Mouse (Mus musculus) lung, adult 2 months (tissue): Measurements from ENCODE around the gene Cenpa. TPM values are rescaled to one million over a fixed set of nuclear protein-coding genes. Genes with fewer than 3 reads are reported as not detected.
A peak's percentile ranks its signal among the peaks of the same experiment; 100 is the strongest.

Experiments used
- DNase-seq: peaks from one replicate; pipeline ENCODE4 v3.0.0; 2022
- H3K4me1 ChIP-seq: fragments of 200-500 bp; 2 replicates; pipeline ENCODE4 v1.6.1; 2011; ENCODE audit warnings: low read length; ENCODE audit not compliant: control insufficient read depth, insufficient read depth
- H3K4me3 ChIP-seq: fragments of 200-500 bp; replicated peaks from 2 replicates; pipeline ENCODE3; 2011; ENCODE audit warnings: low read depth, mild to moderate bottlenecking, control low read depth, low read length; ENCODE audit errors: extremely low read depth
- CTCF ChIP-seq: fragments of 200-500 bp; IDR thresholded peaks from 2 replicates; pipeline ENCODE4 v1.5.1; 2011; ENCODE audit warnings: mild to moderate bottlenecking, low read length, control low read depth; ENCODE audit not compliant: insufficient read depth
- POLR2A ChIP-seq: fragments of 200-500 bp; IDR thresholded peaks from 2 replicates; pipeline ENCODE4 v1.6.1; 2011; ENCODE audit warnings: low read depth, mild to moderate bottlenecking, control low read depth, low read length, borderline replicate concordance; ENCODE audit errors: extremely low read depth
- WGBS: fragments of 180-500 bp; shearing (Covaris S2); methylation state at CpG from one replicate; pipeline ENCODE4 v1.1.7; 2018; 5-methylcytosine and 5-hydroxymethylcytosine counted together
- polyA plus RNA-seq: library from polyadenylated mRNA; depleted of rRNA; stranded (reverse); fragments of >200 nt; gene quantifications from 2 replicates; pipeline ENCODE4 v1.2.3, GENCODE M21; 2012; rRNA removed

The Cenpa gene
- 12.2 and 13.8 TPM in 2 replicates for polyA plus RNA-seq

- TF ChIP-seq CTCF (no peak), POLR2A (peak; percentile 81; the same call in 1 of the 2 replicates)
- Histone ChIP-seq H3K4me3 (peak within 1 kb of the TSS; percentile 71), H3K4me1 (peaks cover 2% of the 10 kb centered on the region; the same call in 1 of the 2 replicates)
- WGBS, result under 1% methylated on average over 40 of the region's 40 CpGs
- peak; percentile 82 for DNase-seq
These were observed at the start of gene Cenpa for GRCm38 (mm10) chr5:30666391-30667195. TSS of gene Cenpa (plus strand) at chr5:30666777.

GRCm38 (mm10) chr5:30617357-30617756 is 49.2 kb upstream of the Cenpa start:
- no peak for DNase-seq
- TF ChIP-seq POLR2A, result no peak
- no peak for TF ChIP-seq CTCF
- Histone ChIP-seq H3K4me1 (peaks cover 11% of the 10 kb centered on the region), H3K4me3 (no peak overlapping the region)
- WGBS, result 13% methylated on average over 3 of the region's 3 CpGs

- TF ChIP-seq POLR2A, result no peak
- no peak for TF ChIP-seq CTCF
- 23% methylated on average over 11 of the region's 11 CpGs for WGBS
- H3K4me1 ChIP-seq, result peaks cover 16% of the 10 kb centered on the region
These were observed 48.7 kb upstream of the Cenpa start for GRCm38 (mm10) chr5:30617851-30618250.

GRCm38 (mm10) chr5:30618376-30619003 is 48.1 kb upstream of the Cenpa start:
- Histone ChIP-seq H3K4me1 (peaks cover 16% of the 10 kb centered on the region), H3K4me3 (no peak overlapping the region)
- DNase-seq, result no peak
- TF ChIP-seq POLR2A, result no peak
- TF ChIP-seq CTCF, result no peak
- WGBS, result 60% methylated on average over 8 of the region's 8 CpGs

More at GRCm38 (mm10) chr5:30617851-30618250, 48.7 kb upstream of the Cenpa start:
- no peak overlapping the region for H3K4me3 ChIP-seq
- DNase-seq, result peak; percentile 22

GRCm38 (mm10) chr5:30619211-30619610 is 47.4 kb upstream of the Cenpa start:
- TF ChIP-seq POLR2A, result no peak
- no peak for TF ChIP-seq CTCF
- no peak for DNase-seq
- Histone ChIP-seq H3K4me1 (peaks cover 16% of the 10 kb centered on the region), H3K4me3 (no peak overlapping the region)
- WGBS, result 55% methylated on average over 2 of the region's 2 CpGs

- no peak overlapping the region for H3K4me3 ChIP-seq
- no peak for DNase-seq
- TF ChIP-seq CTCF, result no peak
- no peak for TF ChIP-seq POLR2A
- peaks cover 11% of the 10 kb centered on the region for H3K4me1 ChIP-seq
- 96% methylated on average over 20 of the region's 20 CpGs for WGBS
These were observed 46.0 kb upstream of the Cenpa start for GRCm38 (mm10) chr5:30620567-30620966.

GRCm38 (mm10) chr5:30621211-30621790 is 45.3 kb upstream of the Cenpa start:
- H3K4me3 ChIP-seq, result no peak overlapping the region
- peaks cover 11% of the 10 kb centered on the region for H3K4me1 ChIP-seq
- 92% methylated on average over 9 of the region's 9 CpGs for WGBS
- no peak for DNase-seq
- TF ChIP-seq POLR2A (no peak), CTCF (no peak)

- TF ChIP-seq CTCF, result no peak
- TF ChIP-seq POLR2A, result no peak
- no peak overlapping the region for H3K4me3 ChIP-seq
- WGBS, result 66% methylated on average over 22 of the region's 22 CpGs
- DNase-seq, result no peak
- H3K4me1 ChIP-seq, result peaks cover 11% of the 10 kb centered on the region
These were observed 44.8 kb upstream of the Cenpa start for GRCm38 (mm10) chr5:30621844-30622176.

- no peak for DNase-seq
- H3K4me1 ChIP-seq, result peaks cover 11% of the 10 kb centered on the region
These were observed 44.3 kb upstream of the Cenpa start for GRCm38 (mm10) chr5:30622177-30622840.

More at GRCm38 (mm10) chr5:30622177-30622840, 44.3 kb upstream of the Cenpa start:
- WGBS, result 20% methylated on average over 69 of the region's 69 CpGs
- H3K4me3 ChIP-seq, result peak overlapping the region; percentile 2
- no peak for TF ChIP-seq POLR2A
- TF ChIP-seq CTCF, result no peak
